Mouse (Mus musculus): ENCODE measurements around the gene Ufd1.

The Ufd1 gene

GRCm38 (mm10) chr16:18811468-18812384, at the start of gene Ufd1, which contains the start of gene Cdc45:
Gene Ufd1 (plus strand): TSS chr16:18811779.
Gene Cdc45 (minus strand): TSS chr16:18811987.
- peak; percentile 74 to 88 for DNase-seq

GRCm38 (mm10) chr16:18762960-18763359, 48.6 kb upstream of the Ufd1 start:
- no peak for DNase-seq

- no peak for DNase-seq
Measured at GRCm38 (mm10) chr16:18766390-18766789, 45.2 kb upstream of the Ufd1 start.

- no peak for DNase-seq
Measured at GRCm38 (mm10) chr16:18769501-18769900, 42.1 kb upstream of the Ufd1 start.

GRCm38 (mm10) chr16:18773936-18774335, 37.6 kb upstream of the Ufd1 start:
- no peak for DNase-seq

- DNase-seq, result no peak
Measured at GRCm38 (mm10) chr16:18775621-18776555, 35.7 kb upstream of the Ufd1 start.

GRCm38 (mm10) chr16:18776556-18777100, 35.0 kb upstream of the Ufd1 start, which contains the start of gene Cldn5:
Gene Cldn5 (plus strand): TSS chr16:18776847.
- no peak for DNase-seq

- DNase-seq, result no peak
Measured at GRCm38 (mm10) chr16:18777101-18778080, 34.2 kb upstream of the Ufd1 start.

GRCm38 (mm10) chr16:18778461-18778860, 33.1 kb upstream of the Ufd1 start:
- DNase-seq, result no peak

GRCm38 (mm10) chr16:18781810-18782209, 29.8 kb upstream of the Ufd1 start:
- no peak for DNase-seq

- DNase-seq, result no peak
Measured at GRCm38 (mm10) chr16:18785025-18785424, 26.6 kb upstream of the Ufd1 start.

- no peak for DNase-seq
Measured at GRCm38 (mm10) chr16:18785485-18785884, 26.1 kb upstream of the Ufd1 start.

- no peak for DNase-seq
Measured at GRCm38 (mm10) chr16:18786652-18787051, 24.9 kb upstream of the Ufd1 start.

- no peak for DNase-seq
Measured at GRCm38 (mm10) chr16:18788627-18789406, 22.8 kb upstream of the Ufd1 start.

GRCm38 (mm10) chr16:18795223-18795899, 16.2 kb upstream of the Ufd1 start:
- no peak for DNase-seq

GRCm38 (mm10) chr16:18796645-18797044, 14.9 kb upstream of the Ufd1 start:
- no peak for DNase-seq

GRCm38 (mm10) chr16:18798151-18798550, 13.4 kb upstream of the Ufd1 start:
- no peak for DNase-seq

GRCm38 (mm10) chr16:18798841-18799240, 12.7 kb upstream of the Ufd1 start:
- no peak for DNase-seq

GRCm38 (mm10) chr16:18805746-18806145, 5.8 kb upstream of the Ufd1 start:
- no peak for DNase-seq

GRCm38 (mm10) chr16:18809001-18809400, 2.6 kb upstream of the Ufd1 start:
- no peak for DNase-seq

All from thymus, adult 18-20 months (tissue).